ENCODE assay signal across 13 mouse cellular contexts in the genomic region with DNA sequence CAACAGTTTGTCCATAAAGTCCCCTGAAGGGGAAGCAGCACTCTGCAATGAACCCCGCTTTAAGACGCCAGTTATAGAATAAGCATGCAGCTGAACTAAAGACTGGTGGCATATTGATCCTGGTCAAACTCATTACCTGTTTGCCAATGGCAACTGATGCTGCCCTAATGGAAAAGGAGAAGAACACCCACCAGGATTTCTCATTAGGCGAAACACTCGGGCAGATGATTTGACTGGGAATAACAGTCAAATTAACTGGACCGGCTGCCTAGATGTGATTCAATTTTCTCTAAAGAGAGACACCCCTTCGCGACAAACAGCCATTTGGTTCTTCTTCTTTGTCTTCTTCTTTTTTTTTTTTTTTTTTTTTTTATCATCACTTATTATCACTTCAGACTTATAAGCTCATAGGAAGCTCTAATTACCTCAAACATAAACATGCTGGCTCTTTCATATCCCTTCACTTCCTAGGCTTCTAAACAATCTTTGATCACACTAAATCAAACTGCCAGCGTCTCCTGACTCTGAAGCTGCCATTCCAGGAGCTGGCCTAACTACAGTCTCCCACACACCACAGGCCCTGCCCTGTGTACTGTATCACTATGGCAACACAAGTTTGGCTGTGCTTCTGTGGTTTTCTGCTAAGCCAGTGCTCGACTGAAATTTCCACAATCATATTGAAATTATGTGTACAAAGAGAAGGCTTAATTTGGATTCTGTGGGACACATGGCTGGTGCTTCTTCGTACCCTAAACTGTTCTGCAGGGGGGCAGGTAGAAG. TPM values are rescaled to one million over a fixed set of nuclear protein-coding genes. Genes with fewer than 3 reads are reported as not detected.
DNase-seq lines count a peak whose midpoint lies in the region; ATAC-seq and TF ChIP-seq lines count a peak whose summit lies in the region.
"Had no signal": no experiment of that assay in that cellular context is flagged by ENCODE, and none has a peak within 500 bp of the region (broad histone marks: within the 10 kb centered on the region; RNA-seq: fewer than 3 reads in every experiment).

No protein-coding gene starts in this region.

- no peak overlapping the region for H3K9ac ChIP-seq in embryonic facial prominence, embryonic 14.5 days (ENCODE audit: low read depth, low read length)
- H3K9ac ChIP-seq in midbrain, postnatal 0 days (replicated peaks; ENCODE audit: low read length, poor library complexity, severe bottlenecking) = no peak overlapping the region
- H3K9ac ChIP-seq in midbrain, embryonic 14.5 days (replicated peaks; ENCODE audit: low read length) = no peak overlapping the region
- H3K9ac ChIP-seq: liver, embryonic 14.5 days had no signal

- H3K4me2 ChIP-seq in embryonic facial prominence, embryonic 14.5 days (ENCODE audit: low read depth, low read length) = no peak overlapping the region
- H3K4me2 ChIP-seq in midbrain, postnatal 0 days (ENCODE audit: low read depth, low read length, poor library complexity, severe bottlenecking) = no peak overlapping the region
- H3K4me2 ChIP-seq in midbrain, embryonic 14.5 days (ENCODE audit: low read length) = no peak overlapping the region

- WGBS in embryonic facial prominence, embryonic 14.5 days = 77% methylated on average over 10 of the region's 10 CpGs
- WGBS in embryonic facial prominence, embryonic 10.5 days = 82% methylated on average over 10 of the region's 10 CpGs
- 72% methylated on average over 10 of the region's 10 CpGs for WGBS in midbrain, postnatal 0 days
- WGBS in midbrain, embryonic 14.5 days = 79% methylated on average over 10 of the region's 10 CpGs

- no peaks in the 10 kb centered on the region for H3K27me3 ChIP-seq in embryonic facial prominence, embryonic 14.5 days (replicated peaks; ENCODE audit: control insufficient read depth, insufficient read depth, low read length)
- H3K27me3 ChIP-seq in embryonic facial prominence, embryonic 10.5 days (replicated peaks; ENCODE audit: low read depth, poor library complexity, severe bottlenecking) = no peaks in the 10 kb centered on the region
- no peaks in the 10 kb centered on the region for H3K27me3 ChIP-seq in midbrain, postnatal 0 days (ENCODE audit: insufficient read depth, low read length)
- H3K27me3 ChIP-seq in midbrain, embryonic 14.5 days (ENCODE audit: control insufficient read depth, insufficient read depth, low read length) = no peaks in the 10 kb centered on the region
- H3K27me3 ChIP-seq: CH12.LX had no signal

- no peak for TF ChIP-seq CTCF in midbrain, postnatal 0 days (IDR thresholded peaks at IDR 0.05)

- ATAC-seq in embryonic facial prominence, embryonic 14.5 days (ENCODE audit: low read depth) = peak; percentile 50; the same call in 1 of the 2 replicates
- ATAC-seq in midbrain, postnatal 0 days (ENCODE audit: low FRiP score) = no peak
- no peak for ATAC-seq in midbrain, embryonic 14.5 days (ENCODE audit: low FRiP score, low TSS enrichment)

- no peaks in the 10 kb centered on the region for H3K9me3 ChIP-seq in embryonic facial prominence, embryonic 14.5 days (ENCODE audit: control insufficient read depth, low read length)
- H3K9me3 ChIP-seq in embryonic facial prominence, embryonic 10.5 days = no peaks in the 10 kb centered on the region
- H3K9me3 ChIP-seq in midbrain, postnatal 0 days (ENCODE audit: low read length) = no peaks in the 10 kb centered on the region
- H3K9me3 ChIP-seq in midbrain, embryonic 14.5 days (ENCODE audit: control insufficient read depth, low read length) = no peaks in the 10 kb centered on the region

- H3K4me1 ChIP-seq in embryonic facial prominence, embryonic 14.5 days (ENCODE audit: control insufficient read depth, insufficient read depth, low read length) = peaks cover 22% of the 10 kb centered on the region
- H3K4me1 ChIP-seq in embryonic facial prominence, embryonic 10.5 days = peaks cover 21% of the 10 kb centered on the region
- peaks cover 3% of the 10 kb centered on the region; the same call in 1 of the 2 replicates for H3K4me1 ChIP-seq in midbrain, postnatal 0 days (ENCODE audit: insufficient read depth, low read length)
- H3K4me1 ChIP-seq in midbrain, embryonic 14.5 days (ENCODE audit: control insufficient read depth, insufficient read depth, low read length) = peaks cover 11% of the 10 kb centered on the region; the same call in 1 of the 2 replicates

- DNase-seq in embryonic facial prominence, embryonic 14.5 days (ENCODE audit: low spot score) = peak; percentile 80
- DNase-seq in embryonic facial prominence, embryonic 10.5 days (ENCODE audit: low spot score) = no peak
- peak; percentile 22 for DNase-seq in layer of hippocampus, adult 9-11 months
- no peak for DNase-seq in layer of hippocampus, postnatal 36 days
- DNase-seq in midbrain, postnatal 0 days (ENCODE audit: low spot score) = peak; percentile 37
- no peak for DNase-seq in midbrain, embryonic 14.5 days
- DNase-seq in retina, postnatal 1 day = peak; percentile 66
- no peak for DNase-seq in urinary bladder, postnatal 14 days (ENCODE audit: low spot score)
- DNase-seq: cerebellum, adult 18-20 months; thymus, postnatal 36 days had no signal

- H3K36me3 ChIP-seq in embryonic facial prominence, embryonic 14.5 days (ENCODE audit: control insufficient read depth, insufficient read depth, low read length) = no peaks in the 10 kb centered on the region
- H3K36me3 ChIP-seq in embryonic facial prominence, embryonic 10.5 days (replicated peaks) = no peaks in the 10 kb centered on the region
- H3K36me3 ChIP-seq in midbrain, postnatal 0 days (ENCODE audit: insufficient read depth, low read length) = no peaks in the 10 kb centered on the region
- no peaks in the 10 kb centered on the region for H3K36me3 ChIP-seq in midbrain, embryonic 14.5 days (ENCODE audit: control insufficient read depth, insufficient read depth, low read length)

- no peak overlapping the region for H3K4me3 ChIP-seq in embryonic facial prominence, embryonic 14.5 days (ENCODE audit: low read depth, low read length)
- no peak overlapping the region for H3K4me3 ChIP-seq in embryonic facial prominence, embryonic 10.5 days
- H3K4me3 ChIP-seq in midbrain, postnatal 0 days (ENCODE audit: low read depth, low read length) = no peak overlapping the region
- no peak overlapping the region for H3K4me3 ChIP-seq in midbrain, embryonic 14.5 days (replicated peaks; ENCODE audit: low read depth, low read length)
- H3K4me3 ChIP-seq: hindbrain, embryonic 10.5 days had no signal

- H3K27ac ChIP-seq in embryonic facial prominence, embryonic 14.5 days (replicated peaks; ENCODE audit: low read depth, low read length) = no peak overlapping the region
- no peak overlapping the region for H3K27ac ChIP-seq in embryonic facial prominence, embryonic 10.5 days (replicated peaks)
- no peak overlapping the region for H3K27ac ChIP-seq in midbrain, postnatal 0 days (ENCODE audit: low read depth, low read length)
- H3K27ac ChIP-seq in midbrain, embryonic 14.5 days (replicated peaks; ENCODE audit: low read depth, low read length) = no peak overlapping the region
- H3K27ac ChIP-seq: hindbrain, embryonic 10.5 days; liver, embryonic 14.5 days had no signal

RNA-seq across cellular contexts. Expression of gene Ptprm, which starts 48.0 kb away (rescaled TPM):
- 20.4 and 22.3 TPM in 2 replicates for polyA plus RNA-seq in embryonic facial prominence, embryonic 14.5 days (2014; fragmentation: Nextera tagmentation; extraction: Ambion mirVana)
- 9.7 and 10.6 TPM in 2 replicates for polyA plus RNA-seq in embryonic facial prominence, embryonic 10.5 days (2016; fragmentation: Nextera tagmentation; extraction: Ambion mirVana)
- total RNA-seq in layer of hippocampus, postnatal 36 days (2021) = 10 to 100 TPM; 21.0 to 23.6 TPM
- total RNA-seq in midbrain, postnatal 0 days (2014; rRNA removed) = 43.5 and 45.4 TPM in 2 replicates
- polyA plus RNA-seq in midbrain, postnatal 0 days (2015; fragmentation: Nextera tagmentation; extraction: Ambion mirVana) = 15.9 and 18.3 TPM in 2 replicates
- 18.7 and 22.8 TPM in 2 replicates for polyA plus RNA-seq in midbrain, embryonic 14.5 days (2014; fragmentation: Nextera tagmentation; extraction: Ambion mirVana)
- total RNA-seq: CH12.LX had no signal

Comparison
In these comparisons a context has a peak if more than half of its experiments do, and no peak if none do; other contexts are left out.
1. DNase-seq: peak in embryonic facial prominence, embryonic 14.5 days (single experiment), layer of hippocampus, adult 9-11 months (single experiment), midbrain, postnatal 0 days (single experiment) and retina, postnatal 1 day (single experiment); none in embryonic facial prominence, embryonic 10.5 days (single experiment), layer of hippocampus, postnatal 36 days (0 of 2), midbrain, embryonic 14.5 days (single experiment) and urinary bladder, postnatal 14 days (single experiment).